10 mouse cellular contexts compared by ENCODE assay signal in the genomic region with DNA sequence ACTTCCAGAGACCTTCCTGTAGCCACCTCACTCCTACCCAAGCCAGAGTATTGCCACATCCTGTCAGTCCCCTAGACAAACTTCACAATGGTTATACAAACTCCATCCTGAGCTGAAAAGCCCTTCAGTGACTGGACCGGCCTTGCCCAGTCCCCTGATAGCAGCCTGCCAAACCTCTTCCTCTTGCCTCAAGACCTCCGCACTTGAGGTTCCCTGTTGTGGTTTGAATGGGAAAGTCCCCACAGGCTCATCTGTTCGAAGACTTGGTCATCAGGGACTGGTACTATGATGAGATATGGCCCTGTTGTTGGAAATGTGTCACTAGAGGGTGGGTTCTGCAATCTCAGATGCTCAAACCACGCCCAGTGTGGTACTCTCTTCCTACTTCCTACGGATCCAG.
DNase-seq lines count a peak whose midpoint lies in the region; ATAC-seq and TF ChIP-seq lines count a peak whose summit lies in the region.
"Had no signal": no experiment of that assay in that cellular context is flagged by ENCODE, and none has a peak within 500 bp of the region (broad histone marks: within the 10 kb centered on the region; RNA-seq: fewer than 3 reads in every experiment).

No protein-coding gene starts in this region.

- DNase-seq in cerebellum, adult 9-10 months: peak; percentile 45
- no peak for DNase-seq in cerebellum, adult 18-20 months
- DNase-seq in lung, adult 18-20 months: peak; percentile 73 to 81
- no peak for DNase-seq in lung, postnatal 14 days
- DNase-seq in layer of hippocampus, postnatal 36 days: no peak
- no peak for DNase-seq in ovary, adult 18-20 months (ENCODE audit: low spot score)

- H3K4me1 ChIP-seq in bone marrow, adult 2 months (ENCODE audit: control insufficient read depth, insufficient read depth, low read length): peaks cover 17% of the 10 kb centered on the region

- peak; percentile 56 for ATAC-seq in megakaryocyte progenitor cell, adult 5-6 weeks (replicated peaks; ENCODE audit: poor library complexity)
- ATAC-seq: forebrain, embryonic 15.5 days; hindbrain, embryonic 16.5 days had no signal

- no peak for TF ChIP-seq CTCF in bone marrow, adult 2 months (IDR thresholded peaks at IDR 0.05; ENCODE audit: control insufficient read depth, insufficient read depth, low read length)

- no peak overlapping the region for H3K4me3 ChIP-seq in bone marrow, adult 2 months (replicated peaks; ENCODE audit: control insufficient read depth, low read depth, low read length)
- H3K4me3 ChIP-seq: forebrain, embryonic 15.5 days had no signal

- WGBS in bone marrow, adult 2 months: 12% methylated on average over 5 of the region's 5 CpGs

- no peak for TF ChIP-seq POLR2A in bone marrow, adult 2 months (IDR thresholded peaks at IDR 0.05; ENCODE audit: borderline replicate concordance, control insufficient read depth, low read depth, low read length)

- peak overlapping the region; percentile 20; the same call in 1 of the 2 replicates for H3K27ac ChIP-seq in bone marrow, adult 2 months (ENCODE audit: control insufficient read depth, insufficient read depth, low read depth, low read length, poor library complexity)

Comparison
In these comparisons a context has a peak if more than half of its experiments do, and no peak if none do; other contexts are left out.
1. DNase-seq: peak in cerebellum, adult 9-10 months (single experiment) and lung, adult 18-20 months (2 of 2); none in cerebellum, adult 18-20 months (0 of 2), lung, postnatal 14 days (single experiment), layer of hippocampus, postnatal 36 days (0 of 2) and ovary, adult 18-20 months (single experiment).